Mouse (Mus musculus): Measurements from ENCODE around the gene Lpp. TPM values are rescaled to one million over a fixed set of nuclear protein-coding genes. Genes with fewer than 3 reads are reported as not detected.

Lpp gene
- polyA plus RNA-seq, 1 experiment from 2014 or later, result 10.7 TPM

DNA sequence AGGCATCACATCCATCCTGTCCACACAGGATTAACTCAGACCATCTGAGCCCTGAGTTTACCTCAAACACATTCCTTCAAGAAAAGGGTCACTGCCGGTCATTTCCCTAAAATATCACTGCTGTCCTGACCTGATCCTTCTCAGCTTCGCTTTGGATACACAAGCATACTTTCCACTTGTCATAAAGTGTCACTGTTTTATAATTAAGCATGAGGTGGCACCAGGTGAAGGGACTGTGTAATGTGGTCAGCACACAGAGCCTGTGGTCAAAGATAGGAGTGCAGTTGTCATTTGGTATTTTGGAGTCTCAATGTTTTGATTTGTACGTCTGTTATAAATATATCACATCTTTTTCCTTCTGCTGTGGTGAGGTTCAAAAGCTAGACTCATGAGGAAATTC is 395.7 kb downstream of the Lpp start:
- WGBS, result 89% methylated on average over 3 of the region's 3 CpGs
- Histone ChIP-seq H3K4me3 (no peak overlapping the region), H3K4me2 (replicated peaks) (no peak overlapping the region)

DNA sequence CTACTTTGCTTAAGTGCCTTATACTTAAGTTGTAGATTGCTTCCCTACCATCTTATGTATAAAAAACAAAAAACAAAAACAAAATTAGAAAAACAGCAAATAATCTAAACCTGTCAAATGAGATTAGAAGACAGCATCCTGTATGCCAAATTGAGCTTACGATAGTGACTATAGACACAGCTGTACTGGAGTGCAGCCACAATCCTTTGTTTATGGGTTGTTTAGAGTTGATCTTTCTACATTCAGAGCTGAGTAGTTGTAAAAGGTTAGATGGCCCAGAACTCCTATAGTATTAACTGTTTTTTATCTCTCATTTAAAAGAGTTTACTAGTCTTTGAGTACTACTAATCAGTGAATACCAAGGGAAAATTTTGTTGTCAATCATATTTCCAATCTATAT is 398.1 kb downstream of the Lpp start:
- no peaks in the 10 kb centered on the region for H3K4me1 ChIP-seq
- no peaks in the 10 kb centered on the region for H3K27me3 ChIP-seq
- ATAC-seq (replicated peaks), result no peak
- no peak overlapping the region for H3K4me3 ChIP-seq
- no peaks in the 10 kb centered on the region for H3K36me3 ChIP-seq
- H3K4me2 ChIP-seq (replicated peaks), result no peak overlapping the region
- no peak overlapping the region for H3K27ac ChIP-seq (replicated peaks)
- no peaks in the 10 kb centered on the region for H3K9me3 ChIP-seq
- no peak overlapping the region for H3K9ac ChIP-seq (replicated peaks)
- WGBS, result 92% methylated on average over 1 of the region's 1 CpGs

More for the DNA sequence above, 395.7 kb downstream of the Lpp start:
- H3K36me3 ChIP-seq, result no peaks in the 10 kb centered on the region
- no peaks in the 10 kb centered on the region for H3K9me3 ChIP-seq
- ATAC-seq (replicated peaks), result no peak
- no peak overlapping the region for H3K27ac ChIP-seq (replicated peaks)
- H3K4me1 ChIP-seq, result no peaks in the 10 kb centered on the region
- no peak overlapping the region for H3K9ac ChIP-seq (replicated peaks)
- no peaks in the 10 kb centered on the region for H3K27me3 ChIP-seq

DNA sequence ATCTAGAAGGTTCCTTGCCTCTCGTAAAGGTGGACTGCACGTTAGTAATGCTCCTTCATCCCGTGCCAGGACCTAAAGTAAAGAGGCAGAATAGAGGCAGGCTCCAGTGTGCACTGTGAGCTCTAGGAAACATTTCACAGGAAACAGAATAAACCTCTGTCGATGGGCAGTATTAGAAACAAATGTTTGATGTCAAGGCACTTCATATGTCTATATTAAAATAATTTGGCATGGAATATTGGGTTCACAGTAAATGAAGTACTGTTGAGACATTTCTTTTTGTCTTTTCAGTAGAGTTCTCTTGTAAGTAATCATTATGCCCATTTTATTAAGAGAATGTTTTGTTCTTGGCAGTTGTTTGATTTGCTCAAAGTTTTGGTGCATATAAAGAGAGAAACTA is 398.7 kb downstream of the Lpp start:
- no peak overlapping the region for H3K9ac ChIP-seq (replicated peaks)
- WGBS, result 94% methylated on average over 4 of the region's 4 CpGs

DNA sequence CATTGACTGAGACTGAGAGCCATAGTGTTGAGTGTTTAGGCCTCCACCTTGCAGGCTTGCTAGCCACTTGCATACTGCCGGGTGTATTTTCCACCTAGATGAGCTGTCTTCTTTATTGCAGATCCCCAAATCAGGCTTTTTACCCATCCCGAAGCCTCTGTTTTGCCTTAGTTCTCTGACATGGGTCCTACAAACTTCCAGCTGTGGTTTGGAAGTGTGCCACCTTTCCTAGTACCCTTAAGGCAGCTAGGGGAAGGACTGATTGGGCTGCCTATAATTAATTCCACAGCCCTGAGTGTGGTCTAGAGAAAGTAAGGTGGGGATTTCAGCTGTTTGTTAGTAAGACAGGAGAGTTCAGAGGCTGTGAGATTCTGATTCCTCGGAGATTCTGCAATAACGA is 399.5 kb downstream of the Lpp start:
- Histone ChIP-seq H3K4me2 (replicated peaks) (no peak overlapping the region), H3K4me1 (no peaks in the 10 kb centered on the region), H3K27ac (replicated peaks) (no peak overlapping the region), H3K9ac (replicated peaks) (no peak overlapping the region), H3K27me3 (no peaks in the 10 kb centered on the region), H3K4me3 (no peak overlapping the region), H3K9me3 (no peaks in the 10 kb centered on the region), H3K36me3 (no peaks in the 10 kb centered on the region)
- no peak for ATAC-seq (replicated peaks)
- WGBS, result 60% methylated on average over 4 of the region's 4 CpGs

More for the DNA sequence above, 398.7 kb downstream of the Lpp start:
- Histone ChIP-seq H3K27ac (replicated peaks) (no peak overlapping the region), H3K4me3 (no peak overlapping the region), H3K27me3 (no peaks in the 10 kb centered on the region), H3K4me1 (no peaks in the 10 kb centered on the region), H3K9me3 (no peaks in the 10 kb centered on the region), H3K36me3 (no peaks in the 10 kb centered on the region), H3K4me2 (replicated peaks) (no peak overlapping the region)
- no peak for ATAC-seq (replicated peaks)

DNA sequence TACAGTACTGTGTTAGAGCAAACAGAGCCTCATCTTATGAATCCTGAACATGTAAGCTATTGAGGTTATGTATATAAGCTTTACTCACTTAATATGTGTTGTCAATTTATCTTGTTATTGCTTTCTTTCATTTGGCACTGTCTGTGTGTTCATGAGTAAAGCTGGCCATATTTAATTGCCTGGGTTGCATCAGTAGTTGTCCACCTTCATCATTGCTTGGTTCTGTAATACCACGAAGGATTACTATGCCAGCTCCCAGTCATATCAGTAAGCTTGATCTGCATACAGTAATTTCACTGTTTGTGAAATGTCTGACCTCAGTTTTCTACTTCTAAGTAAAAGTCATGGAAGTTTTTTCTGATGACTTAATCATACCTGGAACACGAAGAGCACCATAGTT is 401.4 kb downstream of the Lpp start:
- WGBS, result 92% methylated on average over 2 of the region's 2 CpGs
- Histone ChIP-seq H3K36me3 (no peaks in the 10 kb centered on the region), H3K27ac (replicated peaks) (no peak overlapping the region), H3K4me1 (no peaks in the 10 kb centered on the region), H3K9ac (replicated peaks) (no peak overlapping the region), H3K9me3 (no peaks in the 10 kb centered on the region), H3K27me3 (no peaks in the 10 kb centered on the region), H3K4me2 (replicated peaks) (no peak overlapping the region), H3K4me3 (no peak overlapping the region)
- ATAC-seq (replicated peaks), result no peak

DNA sequence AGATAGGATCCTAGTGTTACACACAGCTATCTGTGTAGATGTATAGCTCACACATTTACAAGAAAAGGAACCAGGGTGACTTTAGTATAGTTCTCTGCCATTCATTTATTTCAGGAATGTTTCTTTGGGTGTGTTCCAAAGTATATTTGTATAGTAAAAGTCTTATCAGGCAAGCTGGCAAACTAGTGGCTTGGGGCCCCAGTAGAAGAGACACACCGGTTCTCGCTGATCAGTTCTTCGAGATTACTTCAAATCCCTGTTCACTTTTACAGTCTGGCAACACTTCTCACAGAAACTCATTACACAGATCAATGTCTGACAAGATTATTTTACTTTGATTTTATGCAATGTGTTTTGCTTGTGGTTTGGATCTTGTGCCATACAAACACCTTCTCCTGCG is 408.0 kb downstream of the Lpp start:
- Histone ChIP-seq H3K27ac (replicated peaks) (no peak overlapping the region), H3K9me3 (no peaks in the 10 kb centered on the region), H3K4me3 (no peak overlapping the region), H3K4me1 (0 out of 2 replicates have a peak, but pooled peaks cover 7% of the 10 kb centered on the region), H3K27me3 (no peaks in the 10 kb centered on the region), H3K9ac (replicated peaks) (no peak overlapping the region), H3K36me3 (no peaks in the 10 kb centered on the region), H3K4me2 (replicated peaks) (no peak overlapping the region)
- ATAC-seq (replicated peaks), result no peak
- 72% methylated on average over 4 of the region's 4 CpGs for WGBS

DNA sequence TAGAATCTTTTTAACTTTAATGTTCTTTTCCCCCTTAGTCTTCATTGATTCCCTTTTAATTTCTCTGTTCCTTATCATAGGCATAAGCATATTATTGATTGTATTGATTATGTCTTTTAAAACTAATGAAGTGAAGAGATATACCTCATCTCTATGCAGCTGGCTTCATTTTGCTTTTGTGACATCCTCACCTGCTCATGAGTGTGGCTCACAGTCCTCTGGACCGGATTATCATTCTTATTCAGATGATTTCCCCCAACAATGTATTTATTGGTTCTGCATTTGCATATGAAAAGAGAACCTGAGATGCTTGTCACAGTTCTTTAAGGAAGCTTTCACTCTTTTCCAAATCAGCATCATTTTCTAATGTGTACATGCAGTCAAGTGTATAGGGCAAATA is 408.5 kb downstream of the Lpp start:
- 4% methylated on average over 1 of the region's 1 CpGs for WGBS
- no peaks in the 10 kb centered on the region for H3K27me3 ChIP-seq
- no peak overlapping the region for H3K9ac ChIP-seq (replicated peaks)
- no peak overlapping the region for H3K4me2 ChIP-seq (replicated peaks)
- H3K27ac ChIP-seq (replicated peaks), result no peak overlapping the region
- no peak overlapping the region for H3K4me3 ChIP-seq
- no peaks in the 10 kb centered on the region for H3K9me3 ChIP-seq
- no peaks in the 10 kb centered on the region for H3K36me3 ChIP-seq
- no peak for ATAC-seq (replicated peaks)
- H3K4me1 ChIP-seq, result 0 out of 2 replicates have a peak, but pooled peaks cover 7% of the 10 kb centered on the region

DNA sequence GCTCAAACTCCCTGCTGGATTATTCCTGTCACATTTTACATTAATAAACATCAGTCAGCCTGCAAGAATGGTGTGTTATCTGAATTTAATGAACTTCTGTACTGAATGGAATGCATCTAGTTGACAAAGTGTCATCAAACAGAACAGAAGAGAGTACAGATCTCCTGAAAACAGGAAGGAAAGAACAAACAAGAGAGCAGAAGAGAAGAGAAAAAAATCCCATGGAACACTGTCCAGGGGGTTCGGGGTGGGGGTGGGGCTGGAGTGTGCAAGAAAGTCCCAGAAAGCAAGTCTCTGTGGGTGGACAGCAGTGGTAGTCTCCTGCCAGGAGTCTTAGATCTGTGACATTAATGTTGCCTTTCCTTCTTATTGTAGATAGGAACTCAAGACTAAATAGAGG is 412.8 kb downstream of the Lpp start:
- WGBS, result 96% methylated on average over 1 of the region's 1 CpGs
- Histone ChIP-seq H3K4me1 (peaks cover 10% of the 10 kb centered on the region; the same call in 1 of the 2 replicates), H3K36me3 (no peaks in the 10 kb centered on the region), H3K4me2 (replicated peaks) (no peak overlapping the region), H3K9me3 (no peaks in the 10 kb centered on the region), H3K9ac (replicated peaks) (no peak overlapping the region), H3K27ac (replicated peaks) (no peak overlapping the region), H3K4me3 (no peak overlapping the region), H3K27me3 (no peaks in the 10 kb centered on the region)
- no peak for ATAC-seq (replicated peaks)

DNA sequence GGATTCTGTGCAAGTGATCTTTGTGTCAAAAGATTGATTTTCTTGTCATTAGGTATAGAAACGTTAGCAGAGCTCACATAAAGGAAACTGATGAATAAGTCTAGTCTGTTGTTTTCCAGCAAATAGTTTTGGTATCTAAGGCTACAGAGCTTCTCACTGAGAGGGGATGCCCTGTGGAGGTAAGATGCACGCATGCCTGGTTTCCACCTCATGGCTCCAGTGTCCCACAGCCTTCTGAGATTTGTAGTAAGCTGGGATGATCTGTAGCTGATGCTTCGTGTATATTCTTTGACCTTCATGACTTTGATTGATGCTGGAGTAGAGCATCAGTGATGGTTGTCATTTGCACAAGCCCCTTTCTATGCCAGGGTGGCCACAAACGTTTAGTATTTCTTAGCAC is 414.3 kb downstream of the Lpp start:
- H3K36me3 ChIP-seq, result no peaks in the 10 kb centered on the region
- peaks cover 5% of the 10 kb centered on the region; the same call in 1 of the 2 replicates for H3K4me1 ChIP-seq
- no peak overlapping the region for H3K4me2 ChIP-seq (replicated peaks)
- no peaks in the 10 kb centered on the region for H3K9me3 ChIP-seq
- H3K9ac ChIP-seq (replicated peaks), result no peak overlapping the region
- ATAC-seq (replicated peaks), result no peak
- no peak overlapping the region for H3K4me3 ChIP-seq
- no peak overlapping the region for H3K27ac ChIP-seq (replicated peaks)
- 60% methylated on average over 4 of the region's 4 CpGs for WGBS
- no peaks in the 10 kb centered on the region for H3K27me3 ChIP-seq

DNA sequence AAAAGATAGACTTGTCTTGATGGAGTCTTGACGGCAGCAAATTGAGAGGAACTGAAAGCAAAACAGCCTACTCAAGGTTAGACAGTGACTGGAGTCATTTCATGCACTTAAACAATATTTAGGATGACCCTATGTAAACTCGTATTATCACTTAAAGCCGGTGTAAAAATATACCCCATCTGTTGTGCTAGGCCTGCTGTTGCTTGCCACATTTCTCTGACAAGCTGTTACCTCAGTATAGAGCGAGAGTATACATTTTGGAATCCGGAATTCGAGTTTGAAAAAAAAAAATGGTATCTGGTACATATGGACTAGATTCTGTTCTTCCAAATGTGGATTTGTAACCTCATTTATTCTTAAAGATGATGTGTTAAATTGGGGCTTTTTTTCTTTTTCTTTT is 416.5 kb downstream of the Lpp start:
- Histone ChIP-seq H3K27me3 (no peaks in the 10 kb centered on the region), H3K27ac (replicated peaks) (no peak overlapping the region), H3K4me3 (no peak overlapping the region), H3K4me2 (replicated peaks) (no peak overlapping the region), H3K36me3 (no peaks in the 10 kb centered on the region), H3K9me3 (no peaks in the 10 kb centered on the region), H3K4me1 (peaks cover 5% of the 10 kb centered on the region; the same call in 1 of the 2 replicates), H3K9ac (replicated peaks) (no peak overlapping the region)
- 68% methylated on average over 6 of the region's 6 CpGs for WGBS
- ATAC-seq (replicated peaks), result no peak

DNA sequence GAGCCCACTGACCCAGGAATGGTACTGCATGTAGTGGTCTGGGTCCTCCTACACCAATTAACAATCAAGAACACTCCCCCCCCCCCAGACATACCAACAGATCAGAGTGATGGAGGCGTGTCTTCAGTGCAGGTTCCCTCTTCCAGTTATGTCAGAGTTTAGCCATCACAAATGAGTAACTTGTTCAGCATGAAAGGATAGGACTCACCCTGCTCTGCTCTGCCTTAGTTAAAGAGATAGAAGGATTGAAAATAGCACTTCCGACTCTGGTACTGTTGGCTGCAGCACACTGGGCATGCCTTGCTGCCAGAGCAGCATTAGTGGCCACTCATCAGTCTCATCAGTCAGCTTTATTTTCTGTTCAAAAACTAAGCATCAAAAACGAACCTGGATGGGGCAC is 423.3 kb downstream of the Lpp start:
- Histone ChIP-seq H3K4me2 (replicated peaks) (no peak overlapping the region), H3K4me3 (no peak overlapping the region), H3K9ac (replicated peaks) (no peak overlapping the region), H3K27ac (replicated peaks) (no peak overlapping the region), H3K4me1 (no peaks in the 10 kb centered on the region), H3K36me3 (no peaks in the 10 kb centered on the region), H3K9me3 (no peaks in the 10 kb centered on the region), H3K27me3 (no peaks in the 10 kb centered on the region)
- 74% methylated on average over 3 of the region's 3 CpGs for WGBS
- no peak for ATAC-seq (replicated peaks)

DNA sequence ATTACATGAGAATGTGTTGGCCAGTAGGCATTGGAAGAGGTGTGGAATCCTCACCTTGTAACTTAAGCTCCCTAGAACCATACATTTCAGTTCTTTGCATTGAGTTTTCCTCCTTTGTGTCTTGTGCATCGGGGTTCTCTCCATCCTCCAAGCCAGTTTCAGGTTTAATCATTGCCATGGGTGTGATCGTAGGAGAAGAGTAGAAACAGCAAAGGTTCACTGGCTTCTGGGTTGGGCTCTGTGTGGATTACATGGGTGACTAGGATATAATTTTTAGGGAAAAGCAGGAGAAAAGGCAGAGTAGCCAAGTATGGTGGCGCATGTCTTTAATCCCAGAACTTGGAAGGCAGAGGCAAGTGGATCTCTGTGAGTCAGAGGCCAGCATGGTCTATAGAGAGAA is 424.1 kb downstream of the Lpp start:
- Histone ChIP-seq H3K9me3 (no peaks in the 10 kb centered on the region), H3K4me3 (no peak overlapping the region), H3K9ac (replicated peaks) (no peak overlapping the region), H3K27me3 (no peaks in the 10 kb centered on the region), H3K27ac (replicated peaks) (no peak overlapping the region), H3K4me2 (replicated peaks) (no peak overlapping the region), H3K4me1 (no peaks in the 10 kb centered on the region), H3K36me3 (no peaks in the 10 kb centered on the region)
- no peak for ATAC-seq (replicated peaks)
- 97% methylated on average over 3 of the region's 3 CpGs for WGBS

DNA sequence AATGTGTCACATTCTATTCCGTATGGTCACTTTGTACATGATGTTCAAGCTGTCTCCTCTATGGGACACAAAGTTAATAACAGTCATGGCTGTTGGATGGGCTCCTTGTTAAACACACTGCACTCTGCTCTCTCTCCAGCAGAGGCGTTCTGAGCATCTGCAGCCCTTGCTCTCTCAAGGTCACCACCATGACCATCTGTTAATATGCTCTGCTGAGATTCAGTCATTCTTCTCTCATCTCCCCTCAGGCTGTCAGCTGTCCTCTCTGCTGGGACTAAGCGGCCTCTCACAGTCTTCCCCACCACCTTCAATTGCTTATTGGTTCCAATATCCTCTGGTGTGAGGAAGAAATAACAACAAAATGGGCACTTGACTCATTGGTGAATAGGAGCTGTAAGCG is 425.8 kb downstream of the Lpp start:
- WGBS, result 60% methylated on average over 4 of the region's 4 CpGs
- Histone ChIP-seq H3K4me2 (replicated peaks) (no peak overlapping the region), H3K27me3 (no peaks in the 10 kb centered on the region), H3K4me1 (no peaks in the 10 kb centered on the region), H3K27ac (replicated peaks) (peak overlapping the region; percentile 38), H3K9me3 (no peaks in the 10 kb centered on the region), H3K4me3 (no peak overlapping the region), H3K36me3 (no peaks in the 10 kb centered on the region), H3K9ac (replicated peaks) (no peak overlapping the region)
- ATAC-seq (replicated peaks), result no peak
